Mouse (Mus musculus) megakaryocyte-erythroid progenitor cell, adult 5-6 weeks (primary cell): ENCODE data around the gene Myt1. TPM values are rescaled to one million over a fixed set of nuclear protein-coding genes. Genes with fewer than 3 reads are reported as not detected.

ENCODE experiments used
- total RNA-seq, 2 experiments: library from RNA; stranded (forward) in 1 of 2; stranded (reverse) in 1 of 2; fragments of 200-1000, 215-1000 nt in 1 of 2; fragments of >200 nt in 1 of 2; fragmentation: Nextera tagmentation in 1 of 2; gene quantifications; 2 replicates each; pipeline ENCODE4 v1.2.3; 2014 to 2017

Myt1 gene
- total RNA-seq, 2 experiments from 2014 or later = not detected

Other genes with a start within 250 kb of the Myt1 start
- gene Dnajc5, start 242.8 kb upstream of the Myt1 start, total RNA-seq (2014; fragmentation: Nextera tagmentation) = 38.6 and 48.6 TPM in 2 replicates
- 34.9 and 38.1 TPM in 2 replicates for gene Dnajc5, start 242.8 kb upstream of the Myt1 start, total RNA-seq (2017)
- gene Uckl1, start 178.4 kb upstream of the Myt1 start, total RNA-seq (2014; fragmentation: Nextera tagmentation) = 102 and 114 TPM in 2 replicates
- 42.3 and 65.4 TPM in 2 replicates for gene Uckl1, start 178.4 kb upstream of the Myt1 start, total RNA-seq (2017)
- 31.2 and 40.7 TPM in 2 replicates for gene Prpf6, start 171.5 kb upstream of the Myt1 start, total RNA-seq (2014; fragmentation: Nextera tagmentation)
- gene Prpf6, start 171.5 kb upstream of the Myt1 start, total RNA-seq (2017) = 95.2 and 125 TPM in 2 replicates
- gene Zfp512b, start 170.5 kb upstream of the Myt1 start, total RNA-seq (2014; fragmentation: Nextera tagmentation) = 43.1 and 46.6 TPM in 2 replicates
- 7.1 and 21.9 TPM in 2 replicates for gene Zfp512b, start 170.5 kb upstream of the Myt1 start, total RNA-seq (2017)
- gene Samd10, start 164.1 kb upstream of the Myt1 start, total RNA-seq (2014; fragmentation: Nextera tagmentation) = 1.6 and 3.5 TPM in 2 replicates
- 0.80 and 2.5 TPM in 2 replicates for gene Samd10, start 164.1 kb upstream of the Myt1 start, total RNA-seq (2017)
- gene Gm29797, start 106.3 kb upstream of the Myt1 start, total RNA-seq (2014; fragmentation: Nextera tagmentation) = not detected in 2 replicates
- not detected in 2 replicates for gene Gm29797, start 106.3 kb upstream of the Myt1 start, total RNA-seq (2017)
- gene Sox18, start 91.7 kb upstream of the Myt1 start, total RNA-seq (2014; fragmentation: Nextera tagmentation) = not detected in 2 replicates
- not detected in 2 replicates for gene Sox18, start 91.7 kb upstream of the Myt1 start, total RNA-seq (2017)
- gene Tcea2, start 83.0 kb upstream of the Myt1 start, total RNA-seq (2014; fragmentation: Nextera tagmentation) = 8.2 and 9.0 TPM in 2 replicates
- 3.4 and 4.5 TPM in 2 replicates for gene Tcea2, start 83.0 kb upstream of the Myt1 start, total RNA-seq (2017)
- 55.6 and 78.0 TPM in 2 replicates for gene Rgs19, start 69.4 kb upstream of the Myt1 start, total RNA-seq (2014; fragmentation: Nextera tagmentation)
- 20.5 and 23.7 TPM in 2 replicates for gene Rgs19, start 69.4 kb upstream of the Myt1 start, total RNA-seq (2017)
- gene Lkaaear1, start 64.9 kb upstream of the Myt1 start, total RNA-seq (2014; fragmentation: Nextera tagmentation) = not detected in 2 replicates
- not detected in 2 replicates for gene Lkaaear1, start 64.9 kb upstream of the Myt1 start, total RNA-seq (2017)
- gene Oprl1, start 48.3 kb upstream of the Myt1 start, total RNA-seq (2014; fragmentation: Nextera tagmentation) = 0.90 TPM in 1 of 2 replicates, not detected in the other
- gene Oprl1, start 48.3 kb upstream of the Myt1 start, total RNA-seq (2017) = not detected in 2 replicates
- 19.3 and 40.0 TPM in 2 replicates for gene Pcmtd2, start 74.5 kb downstream of the Myt1 start, total RNA-seq (2014; fragmentation: Nextera tagmentation)
- 29.8 and 33.1 TPM in 2 replicates for gene Pcmtd2, start 74.5 kb downstream of the Myt1 start, total RNA-seq (2017)
- 31.7 TPM in 2 replicates for gene Polr3k, start 101.0 kb downstream of the Myt1 start, total RNA-seq (2014; fragmentation: Nextera tagmentation)
- 37.6 and 39.4 TPM in 2 replicates for gene Polr3k, start 101.0 kb downstream of the Myt1 start, total RNA-seq (2017)
- gene Gm14496, start 227.8 kb downstream of the Myt1 start, total RNA-seq (2014; fragmentation: Nextera tagmentation) = not detected in 2 replicates
- not detected in 2 replicates for gene Gm14496, start 227.8 kb downstream of the Myt1 start, total RNA-seq (2017)